Mouse (Mus musculus): ENCODE measurements around the gene Stat3. TPM values are rescaled to one million over a fixed set of nuclear protein-coding genes. Genes with fewer than 3 reads are reported as not detected.
A peak's percentile ranks its signal among the peaks of the same experiment; 100 is the strongest.

The Stat3 gene
- total and polyA plus RNA-seq, 3 experiments, result 25.7 to 249 (median 64.7) TPM

- Histone ChIP-seq H3K27me3 (ENCODE audit: control insufficient read depth in 1 of 2, insufficient read depth in 2 of 2, low read length in 2 of 2) (no peaks in the 10 kb centered on the region), H3K9me3 (replicated peaks; ENCODE audit: insufficient read depth, low read length) (no peaks in the 10 kb centered on the region), H3K79me2 (ENCODE audit: control insufficient read depth, insufficient read depth, low read length, poor library complexity) (peaks cover 15% of the 10 kb centered on the region), H3K27ac (ENCODE audit: control insufficient read depth, low read depth, low read length) (no peak overlapping the region), H3K4me3 (ENCODE audit: control insufficient read depth in 1 of 2, insufficient read depth in 1 of 2, low read depth in 2 of 2, low read length in 2 of 2) (no peak overlapping the region), H3K4me1 (ENCODE audit: control insufficient read depth in 1 of 2, insufficient read depth in 2 of 2, low read length in 2 of 2) (peaks cover 10 to 31% of the 10 kb centered on the region in 2 experiments), H3K9ac (ENCODE audit: control insufficient read depth, low read depth, low read length, poor library complexity, severe bottlenecking) (no peak overlapping the region), H3K36me3 (ENCODE audit: control insufficient read depth in 1 of 2, insufficient read depth in 2 of 2, low read length in 2 of 2) (peaks cover 9 to 24% of the 10 kb centered on the region in 2 experiments)
- no peak for TF ChIP-seq ETS1 (IDR thresholded peaks at IDR 0.05; ENCODE audit: low read depth, low read length)
- TF ChIP-seq MYC (IDR thresholded peaks at IDR 0.05; ENCODE audit: low read depth, low read length), result no peak
- TF ChIP-seq CHD2 (IDR thresholded peaks at IDR 0.05; ENCODE audit: low read length), result no peak
- no peak for TF ChIP-seq ZMIZ1 (IDR thresholded peaks at IDR 0.05; ENCODE audit: low read depth, low read length)
- no peak for TF ChIP-seq MYB (IDR thresholded peaks at IDR 0.05; ENCODE audit: low read depth, low read length)
- TF ChIP-seq SMC3 (IDR thresholded peaks at IDR 0.05; ENCODE audit: low read depth, low read length), result no peak
- TF ChIP-seq POLR2A (IDR thresholded peaks at IDR 0.05; ENCODE audit: control insufficient read depth in 1 of 2, insufficient read depth in 1 of 2, low read depth in 1 of 2, low read length in 2 of 2, poor library complexity in 1 of 2), result no peak
- no peak for TF ChIP-seq HCFC1 (IDR thresholded peaks at IDR 0.05; ENCODE audit: low read depth, low read length)
- no peak for TF ChIP-seq E2F4 (IDR thresholded peaks at IDR 0.05; ENCODE audit: borderline replicate concordance, low read depth, low read length)
- no peak for TF ChIP-seq USF1 (IDR thresholded peaks at IDR 0.05; ENCODE audit: low read depth, low read length)
- TF ChIP-seq GABPA (IDR thresholded peaks at IDR 0.05; ENCODE audit: low read depth, low read length), result no peak
- TF ChIP-seq USF2 (IDR thresholded peaks at IDR 0.05; ENCODE audit: borderline replicate concordance in 1 of 2, insufficient read depth in 1 of 2, low read depth in 1 of 2, low read length in 2 of 2), result no peak
- DNase-seq (ENCODE audit: low read depth, low spot score), result no peak
Observed at GRCm38 (mm10) chr11:100863141-100863540, 76.2 kb downstream of the Stat3 start.

- Histone ChIP-seq H3K36me3 (ENCODE audit: control insufficient read depth in 1 of 2, insufficient read depth in 2 of 2, low read length in 2 of 2) (peaks cover 4 to 24% of the 10 kb centered on the region in 2 experiments), H3K4me1 (ENCODE audit: control insufficient read depth in 1 of 2, insufficient read depth in 2 of 2, low read length in 2 of 2) (peaks cover 10 to 35% of the 10 kb centered on the region in 2 experiments), H3K4me3 (ENCODE audit: control insufficient read depth in 1 of 2, insufficient read depth in 1 of 2, low read depth in 2 of 2, low read length in 2 of 2) (peak overlapping the region in 1 of 2 experiments; percentile 69; a peak in 1 of 4 replicates), H3K27me3 (ENCODE audit: control insufficient read depth in 1 of 2, insufficient read depth in 2 of 2, low read length in 2 of 2) (no peaks in the 10 kb centered on the region), H3K27ac (ENCODE audit: control insufficient read depth, low read depth, low read length) (no peak overlapping the region), H3K9me3 (replicated peaks; ENCODE audit: insufficient read depth, low read length) (no peaks in the 10 kb centered on the region), H3K9ac (ENCODE audit: control insufficient read depth, low read depth, low read length, poor library complexity, severe bottlenecking) (peak overlapping the region; percentile 5; the same call in 1 of the 2 replicates), H3K79me2 (ENCODE audit: control insufficient read depth, insufficient read depth, low read length, poor library complexity) (peaks cover 15% of the 10 kb centered on the region)
- DNase-seq (ENCODE audit: low read depth, low spot score), result no peak
- TF ChIP-seq USF1 (IDR thresholded peaks at IDR 0.05; ENCODE audit: low read depth, low read length), result no peak; the same call in 1 of the 2 replicates
- no peak for TF ChIP-seq MAX (IDR thresholded peaks at IDR 0.05; ENCODE audit: low read length)
- no peak for TF ChIP-seq NRF1 (IDR thresholded peaks at IDR 0.05; ENCODE audit: insufficient read depth, low read depth, low read length, poor library complexity, severe bottlenecking)
- no peak for TF ChIP-seq ELF1 (IDR thresholded peaks at IDR 0.05; ENCODE audit: low read depth, low read length)
- TF ChIP-seq MAZ (IDR thresholded peaks at IDR 0.05; ENCODE audit: low read depth, low read length), result no peak
- TF ChIP-seq MYB (IDR thresholded peaks at IDR 0.05; ENCODE audit: low read depth, low read length), result no peak
- no peak for TF ChIP-seq BHLHE40 (IDR thresholded peaks at IDR 0.05; ENCODE audit: borderline replicate concordance, low read depth, low read length)
- TF ChIP-seq HCFC1 (IDR thresholded peaks at IDR 0.05; ENCODE audit: low read depth, low read length), result no peak
- no peak for TF ChIP-seq KAT2A (conservative IDR thresholded peaks at IDR 0.05; ENCODE audit: low read depth, low read length)
- TF ChIP-seq TCF12 (IDR thresholded peaks at IDR 0.05; ENCODE audit: low read depth, low read length), result no peak
- no peak for TF ChIP-seq ZMIZ1 (IDR thresholded peaks at IDR 0.05; ENCODE audit: low read depth, low read length)
- TF ChIP-seq RCOR1 (IDR thresholded peaks at IDR 0.05; ENCODE audit: low read depth, low read length), result no peak
- no peak for TF ChIP-seq MYC (IDR thresholded peaks at IDR 0.05; ENCODE audit: low read depth, low read length)
- TF ChIP-seq CHD1 (IDR thresholded peaks at IDR 0.05; ENCODE audit: low read depth, low read length), result no peak
Observed at GRCm38 (mm10) chr11:100861836-100862235, 77.5 kb downstream of the Stat3 start.

Measured in MEL (cell line).